ENCODE assay signal across 7 mouse cellular contexts in the genomic region with DNA sequence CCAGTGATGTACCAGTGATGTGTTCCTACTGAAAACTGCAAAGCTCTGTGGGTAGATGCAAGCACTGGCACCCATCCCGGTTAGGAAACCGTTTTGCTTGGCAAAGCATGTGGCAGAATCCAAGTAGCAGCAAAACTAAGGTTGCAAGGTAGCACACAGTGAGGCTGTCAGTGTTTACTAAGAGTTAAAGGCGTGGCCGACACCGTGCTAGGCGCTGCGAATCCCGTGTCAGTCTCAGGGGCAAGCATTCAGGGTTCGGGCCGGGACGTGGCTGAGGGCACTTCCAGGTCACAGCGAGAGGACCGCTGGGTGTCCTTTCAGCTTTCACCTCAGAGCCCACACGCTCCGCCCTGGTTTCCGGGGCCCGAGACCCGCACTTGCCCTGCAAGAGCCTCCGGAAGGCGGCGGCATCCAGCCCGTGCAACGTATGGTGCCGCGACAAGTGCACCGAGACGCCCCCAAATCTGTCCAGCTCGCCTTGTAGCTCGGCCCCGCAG. TPM values are rescaled to one million over a fixed set of nuclear protein-coding genes. Genes with fewer than 3 reads are reported as not detected.
DNase-seq lines count a peak whose midpoint lies in the region; TF ChIP-seq lines count a peak whose summit lies in the region.

No protein-coding gene starts in this region.

- DNase-seq in lung, adult 2 months, result no peak
- no peak for DNase-seq in lung, postnatal 4 days
- DNase-seq in adipocyte (ENCODE audit: low spot score), result peak; percentile 85
- no peak for DNase-seq in forebrain, embryonic 10.5 days (ENCODE audit: extremely low spot score, low spot score)
- peak; percentile 77 to 78 for DNase-seq in kidney, postnatal 36 days
- peak; percentile 65 for DNase-seq in lung, postnatal 14 days
- peak; percentile 62 for DNase-seq in right cerebral cortex, postnatal 25 days

- no peak for TF ChIP-seq POLR2A in lung, adult 2 months (IDR thresholded peaks at IDR 0.05; ENCODE audit: borderline replicate concordance, extremely low read depth, low read depth, low read length)

- 0% methylated on average over 30 of the region's 30 CpGs for WGBS in lung, adult 2 months
- WGBS in forebrain, embryonic 10.5 days, result under 1% methylated on average over 30 of the region's 30 CpGs

- H3K27me3 ChIP-seq in forebrain, embryonic 10.5 days (ENCODE audit: poor library complexity, severe bottlenecking), result no peaks in the 10 kb centered on the region

- no peak for TF ChIP-seq CTCF in lung, adult 2 months (IDR thresholded peaks at IDR 0.05; ENCODE audit: insufficient read depth, low read length)

- peaks cover 3% of the 10 kb centered on the region; the same call in 1 of the 2 replicates for H3K4me1 ChIP-seq in lung, adult 2 months (ENCODE audit: control insufficient read depth, insufficient read depth, low read length)
- peaks cover 28% of the 10 kb centered on the region for H3K4me1 ChIP-seq in forebrain, embryonic 10.5 days

- 0 out of 2 replicates have a peak, but pooled peaks cover 6% of the 10 kb centered on the region for H3K36me3 ChIP-seq in forebrain, embryonic 10.5 days (replicated peaks)

- H3K27ac ChIP-seq in forebrain, embryonic 10.5 days, result peak overlapping the region; percentile 94

- H3K9me3 ChIP-seq in forebrain, embryonic 10.5 days, result no peaks in the 10 kb centered on the region

- H3K4me3 ChIP-seq in lung, adult 2 months (replicated peaks; ENCODE audit: extremely low read depth, low read depth, low read length), result peak overlapping the region; percentile 75
- peak overlapping the region; percentile 94 for H3K4me3 ChIP-seq in forebrain, embryonic 10.5 days

RNA-seq across cellular contexts. Expression of gene Spata5, which starts 0.7 kb away (rescaled TPM):
- 0.92 and 2.4 TPM in 2 replicates for polyA plus RNA-seq in lung, adult 2 months (2012; rRNA removed)
- 56.2 and 56.4 TPM in 2 replicates for polyA plus RNA-seq in forebrain, embryonic 10.5 days (2016; fragmentation: Nextera tagmentation; extraction: Ambion mirVana)

RNA-seq across cellular contexts. Expression of gene Nudt6, which starts 1.0 kb away (rescaled TPM):
- polyA plus RNA-seq in lung, adult 2 months (2012; rRNA removed), result 11.1 TPM in 2 replicates
- polyA plus RNA-seq in forebrain, embryonic 10.5 days (2016; fragmentation: Nextera tagmentation; extraction: Ambion mirVana), result 4.5 and 5.1 TPM in 2 replicates

Comparison
In these comparisons a context has a peak if more than half of its experiments do, and no peak if none do; other contexts are left out.
1. DNase-seq: peak in adipocyte (single experiment), kidney, postnatal 36 days (2 of 2), lung, postnatal 14 days (single experiment) and right cerebral cortex, postnatal 25 days (single experiment); none in lung, adult 2 months (single experiment), lung, postnatal 4 days (0 of 2) and forebrain, embryonic 10.5 days (single experiment).
2. RNA of gene Spata5, which starts 0.7 kb away (polyA plus RNA-seq): 56.2 to 56.4 TPM in forebrain, embryonic 10.5 days; 0.92 to 2.4 TPM in lung, adult 2 months; every median in the first group is over 10 times any median in the second.